Mouse (Mus musculus) CD4-positive, CD25-positive, alpha-beta regulatory T cell, adult 2 months (primary cell): ENCODE data around the gene Dppa5a.
"Not testable (repeated sequence)": the region's sequence is repeated elsewhere in the genome, so short reads cannot be mapped to it uniquely, and the experiment has no call there.

Source experiments
- DNase-seq: peaks from one replicate; pipeline ENCODE4 v3.0.0-alpha.2; 2012; ENCODE audit warnings: low read depth, low spot score

Dppa5a gene

DNA sequence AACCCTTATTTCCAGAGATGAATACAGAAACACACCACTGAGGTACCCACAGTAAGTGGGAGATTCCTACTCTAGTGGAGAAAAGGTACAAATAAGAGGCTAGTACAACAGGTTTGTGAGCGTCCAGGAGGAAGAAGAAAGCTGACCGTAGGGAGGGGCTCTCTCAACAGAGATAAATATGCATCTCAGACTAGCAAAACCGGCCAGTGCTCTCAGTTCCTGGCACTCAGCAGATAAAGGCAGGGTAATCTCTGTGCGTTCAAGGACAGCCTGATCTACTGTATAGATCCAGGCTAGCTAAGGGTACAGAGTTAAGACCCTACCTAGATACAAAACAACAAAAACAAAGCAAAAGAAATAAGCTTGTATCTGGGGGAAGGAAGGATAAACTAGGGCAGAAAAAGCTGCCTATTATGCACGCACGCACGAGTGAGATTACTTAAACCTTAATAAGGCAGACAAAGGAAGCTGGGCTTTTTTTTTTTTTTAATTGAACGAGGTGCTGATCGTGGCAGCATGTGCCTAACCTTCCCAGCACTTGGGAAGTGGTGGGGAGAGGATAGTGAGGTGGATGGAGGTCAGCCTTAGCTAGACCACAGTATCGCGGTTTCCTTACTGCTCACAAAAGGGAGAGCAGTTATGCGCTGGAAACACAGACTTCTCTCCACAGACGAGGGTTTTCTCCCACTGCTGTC, 2.0 kb downstream of the Dppa5a start:
- no peak for DNase-seq

DNA sequence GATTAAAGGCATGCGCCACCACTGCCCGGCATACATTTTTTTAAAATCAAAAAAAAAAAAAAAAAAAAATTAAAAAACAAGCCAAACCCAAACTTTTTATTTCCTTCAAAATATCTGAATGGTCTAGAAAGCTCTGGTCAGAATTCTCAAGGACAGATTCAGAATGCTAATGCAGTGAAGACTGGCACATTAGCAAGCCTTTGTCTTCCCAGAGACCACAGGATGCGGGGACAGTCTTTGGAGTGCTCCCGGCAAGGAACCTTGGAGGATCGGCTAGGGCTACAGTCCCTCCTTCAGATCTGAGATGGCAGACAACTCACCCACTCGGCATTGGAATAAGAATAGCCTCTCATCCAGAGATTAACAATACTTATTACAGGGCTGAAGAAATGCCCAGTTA, 3.3 kb downstream of the Dppa5a start:
- DNase-seq: no peak

DNA sequence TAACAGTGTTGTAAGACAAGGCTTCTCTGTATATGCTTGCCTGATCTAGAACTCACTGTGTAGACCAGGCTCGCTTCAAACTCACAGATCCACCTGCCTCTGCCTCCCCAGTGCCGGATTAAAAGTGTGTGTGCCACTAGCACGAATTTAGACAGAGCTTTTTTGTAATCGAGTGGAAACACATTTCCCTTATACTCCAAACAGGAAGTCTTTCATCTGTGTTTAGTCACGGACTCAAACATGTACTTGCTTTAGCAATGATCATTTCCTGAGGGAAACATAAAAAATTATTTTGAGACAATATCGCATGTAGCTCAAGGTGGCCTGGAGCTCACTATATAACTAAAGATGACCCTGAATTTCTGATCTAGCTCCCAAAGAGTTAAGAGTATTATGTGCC, 4.6 kb downstream of the Dppa5a start:
- no peak for DNase-seq

DNA sequence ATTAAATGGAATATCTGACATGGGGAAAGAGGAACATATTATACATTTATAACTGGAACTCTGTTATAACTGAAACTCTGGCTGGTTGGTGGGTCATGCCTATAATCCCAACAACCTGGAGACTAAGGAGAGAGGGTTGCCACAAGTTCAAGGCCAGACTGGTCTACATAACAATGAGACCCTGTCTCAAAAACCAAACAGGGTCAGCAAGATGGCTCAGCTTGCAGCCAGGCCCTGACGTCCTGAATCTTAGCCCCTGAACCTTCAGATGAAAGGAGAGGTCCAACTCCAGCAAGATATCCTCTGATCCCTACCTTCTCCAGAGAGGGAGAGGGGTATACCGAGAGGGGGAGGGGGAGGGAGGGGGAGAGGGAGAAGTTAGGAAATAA, 7.5 kb downstream of the Dppa5a start:
- no peak for DNase-seq

DNA sequence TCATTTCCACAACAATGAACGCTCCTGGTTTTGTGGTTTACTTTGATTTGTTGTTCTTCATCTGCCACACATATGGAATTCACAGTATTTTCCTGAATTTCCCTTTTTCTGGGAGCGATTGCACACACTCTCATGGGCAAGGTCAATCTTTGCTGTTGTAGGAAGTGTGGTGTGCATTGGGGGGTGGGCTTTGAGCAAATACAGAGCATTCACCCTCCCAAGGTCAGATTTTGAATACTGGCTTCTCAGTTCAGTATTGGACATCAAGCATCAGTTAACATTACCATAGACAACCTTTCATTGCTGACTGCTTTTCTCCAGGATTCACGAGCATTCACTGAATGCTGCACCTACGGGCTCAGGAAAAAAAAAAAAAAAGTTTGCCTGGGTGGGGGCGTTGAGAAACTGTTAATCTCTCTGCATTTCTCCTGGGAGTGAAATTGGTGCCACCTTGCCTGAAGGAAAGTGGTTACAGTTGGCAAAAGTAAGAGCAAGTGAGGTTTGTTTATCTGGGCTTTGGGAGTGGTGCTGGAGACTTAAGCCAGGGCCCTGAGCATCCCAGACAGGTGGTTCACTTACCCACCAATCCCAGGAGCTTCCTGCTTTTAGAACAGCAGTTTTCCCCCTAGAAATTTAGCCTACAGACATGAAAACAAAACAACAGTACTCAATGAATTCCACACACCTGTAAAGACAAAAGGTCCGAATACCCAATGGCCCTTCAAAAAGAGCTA, 8.1 kb downstream of the Dppa5a start:
- no peak for DNase-seq

DNA sequence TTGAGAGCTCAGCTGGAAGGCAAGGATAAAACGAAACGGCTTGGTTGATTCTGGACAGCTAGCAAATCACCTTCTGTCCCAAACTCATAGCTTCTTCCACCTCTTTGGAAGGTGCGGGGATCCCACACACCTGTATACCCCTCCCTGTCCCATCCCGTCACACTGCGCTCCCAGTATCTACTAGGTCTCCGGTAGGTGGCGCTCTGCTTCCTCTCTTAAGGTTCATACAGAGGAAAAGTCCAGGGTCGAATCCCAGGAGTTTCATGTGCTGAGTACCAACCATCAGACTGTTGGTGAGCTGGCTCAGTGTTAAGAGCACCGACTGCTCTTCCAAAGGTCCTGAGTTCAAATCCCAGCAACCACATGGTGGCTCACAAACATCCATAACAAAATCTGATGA, 9.9 kb downstream of the Dppa5a start:
- peak; percentile 76 for DNase-seq

DNA sequence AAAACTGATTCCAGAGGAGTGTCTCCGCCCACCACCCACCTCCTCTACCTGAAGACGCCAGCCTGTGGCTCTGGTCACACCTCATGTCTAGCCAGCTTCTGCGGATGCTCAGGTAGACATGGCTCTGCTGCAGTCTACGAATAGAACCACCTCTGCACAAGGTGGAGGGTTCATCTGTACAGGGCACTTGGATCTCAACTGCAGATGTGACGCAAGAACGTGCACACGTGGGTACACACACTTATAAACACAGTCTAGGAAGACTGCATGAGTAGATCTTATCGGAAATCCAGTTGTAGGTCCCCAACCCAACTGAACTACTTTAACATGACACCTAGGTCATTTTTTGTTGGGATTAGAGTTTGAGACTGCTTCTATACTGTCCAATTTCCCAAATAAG, 12.4 kb downstream of the Dppa5a start, which contains the start of gene Gsta2:
Gene Gsta2, minus strand, starts transcription at position 178 of the 400 bp plus-strand sequence.
- DNase-seq: no peak

DNA sequence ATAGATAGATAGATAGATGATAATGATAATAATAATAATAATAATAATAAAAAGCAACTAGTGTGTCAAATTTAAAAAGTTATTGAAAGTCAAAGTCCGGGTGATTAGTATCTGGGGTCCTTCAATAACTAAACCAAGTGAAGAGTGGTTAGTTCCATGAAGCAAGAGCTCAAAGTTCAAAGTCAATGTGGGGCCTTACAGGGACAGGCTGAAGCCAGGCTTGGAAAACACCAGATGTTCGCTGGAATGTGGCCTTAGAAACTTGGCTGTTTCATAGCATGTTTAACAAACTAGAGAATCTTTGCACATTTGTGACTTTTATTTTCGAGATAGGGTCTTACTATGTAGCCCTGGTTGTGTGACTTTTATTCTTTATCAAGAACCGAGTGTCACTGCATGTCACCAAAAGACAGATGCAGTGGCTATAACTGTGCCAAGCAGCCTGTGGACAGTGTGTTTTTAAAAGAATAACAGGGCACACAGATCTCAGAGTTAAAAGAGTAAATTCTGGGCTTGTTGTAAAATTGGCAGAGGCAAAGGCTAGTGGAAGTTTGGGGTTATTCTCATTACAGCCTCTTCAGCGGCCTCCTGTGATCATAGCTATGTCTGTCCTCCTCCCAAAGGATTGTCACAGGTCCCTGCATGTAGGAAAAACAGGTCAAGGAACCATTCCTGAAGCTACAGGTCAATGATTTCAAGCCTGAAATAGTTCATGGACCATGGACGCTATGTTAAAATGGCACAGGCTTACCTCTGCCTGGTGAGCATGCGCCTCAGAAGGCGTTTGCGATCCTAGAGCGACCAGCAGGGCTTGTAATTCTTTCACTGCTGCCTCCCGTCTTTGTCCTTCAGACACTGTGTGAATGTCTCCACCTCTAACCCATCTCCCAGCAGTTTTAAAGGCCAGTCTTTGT, 13.1 kb downstream of the Dppa5a start:
- DNase-seq: no peak

DNA sequence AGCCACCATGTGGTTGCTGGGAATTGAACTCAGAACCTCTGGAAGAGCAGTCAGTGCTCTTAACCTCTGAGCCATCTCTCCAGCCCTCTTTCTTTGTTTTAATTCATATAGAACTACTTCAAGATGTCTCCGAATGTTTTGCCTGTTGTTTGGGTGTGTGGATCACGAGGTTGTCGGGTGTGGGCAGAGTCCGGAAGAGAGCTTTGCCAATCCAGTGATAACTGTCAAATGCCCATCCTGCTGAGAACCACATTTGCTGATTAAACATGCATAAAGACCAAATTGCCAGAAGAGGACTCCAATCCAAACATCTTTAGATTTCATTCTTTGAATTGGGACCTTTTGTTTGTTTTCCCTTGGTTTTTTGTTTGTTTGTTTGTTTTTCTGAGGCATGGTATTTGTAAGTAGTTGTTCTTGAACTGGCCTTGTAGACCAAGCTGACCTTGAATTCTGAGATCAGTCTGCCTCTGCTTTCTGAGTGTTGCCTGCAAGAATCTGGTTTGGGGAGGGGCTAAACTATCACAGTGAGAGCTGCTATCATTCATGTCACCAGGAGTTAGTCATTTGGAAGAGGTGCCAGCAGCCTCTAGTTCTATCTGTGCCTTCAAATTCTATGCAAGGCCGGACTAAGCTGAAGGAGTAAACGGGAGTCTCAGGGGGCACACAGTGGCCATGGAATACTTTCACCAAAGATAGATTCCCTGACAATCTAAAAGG, 16.3 kb downstream of the Dppa5a start:
- no peak for DNase-seq

DNA sequence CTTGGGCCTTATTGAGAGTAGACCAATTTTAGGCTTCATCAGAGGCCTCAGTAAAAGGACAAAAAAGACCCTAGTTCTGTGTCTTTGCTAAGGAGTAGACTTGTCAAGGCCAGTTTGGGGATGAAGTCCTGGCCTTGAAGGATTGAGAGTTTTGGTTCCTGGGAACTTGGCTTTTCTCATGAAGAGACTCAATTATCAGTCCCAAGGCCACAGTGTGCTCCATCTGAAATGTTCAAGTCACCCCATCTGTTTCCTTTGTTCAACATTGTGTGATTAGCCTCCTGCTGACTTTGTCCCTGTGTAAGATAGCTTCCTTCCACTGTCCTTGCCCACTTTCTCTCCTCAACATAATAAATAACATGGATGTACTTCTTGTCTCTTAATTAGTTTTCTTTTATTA, 18.0 kb downstream of the Dppa5a start:
- not testable (repeated sequence) for DNase-seq

DNA sequence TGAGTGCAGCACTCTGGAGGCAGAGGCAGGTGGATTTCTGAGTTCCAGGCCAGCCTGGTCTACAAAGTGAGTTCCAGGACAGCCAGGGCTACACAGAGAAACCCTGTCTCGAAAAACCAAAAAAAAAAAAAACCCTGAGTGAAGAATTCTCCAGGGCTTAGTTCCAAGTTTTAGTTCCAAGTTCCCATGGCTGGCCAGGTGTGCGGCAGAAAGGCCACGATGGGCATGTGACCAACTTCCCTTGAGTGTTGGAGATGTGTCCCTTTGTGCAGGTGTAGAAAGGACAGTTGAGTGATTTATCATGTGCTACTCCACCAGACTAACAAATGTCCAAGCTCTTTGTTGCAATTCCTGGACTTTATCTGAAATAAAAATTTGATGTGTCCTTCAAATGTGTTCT, 18.8 kb downstream of the Dppa5a start:
- not testable (repeated sequence) for DNase-seq

DNA sequence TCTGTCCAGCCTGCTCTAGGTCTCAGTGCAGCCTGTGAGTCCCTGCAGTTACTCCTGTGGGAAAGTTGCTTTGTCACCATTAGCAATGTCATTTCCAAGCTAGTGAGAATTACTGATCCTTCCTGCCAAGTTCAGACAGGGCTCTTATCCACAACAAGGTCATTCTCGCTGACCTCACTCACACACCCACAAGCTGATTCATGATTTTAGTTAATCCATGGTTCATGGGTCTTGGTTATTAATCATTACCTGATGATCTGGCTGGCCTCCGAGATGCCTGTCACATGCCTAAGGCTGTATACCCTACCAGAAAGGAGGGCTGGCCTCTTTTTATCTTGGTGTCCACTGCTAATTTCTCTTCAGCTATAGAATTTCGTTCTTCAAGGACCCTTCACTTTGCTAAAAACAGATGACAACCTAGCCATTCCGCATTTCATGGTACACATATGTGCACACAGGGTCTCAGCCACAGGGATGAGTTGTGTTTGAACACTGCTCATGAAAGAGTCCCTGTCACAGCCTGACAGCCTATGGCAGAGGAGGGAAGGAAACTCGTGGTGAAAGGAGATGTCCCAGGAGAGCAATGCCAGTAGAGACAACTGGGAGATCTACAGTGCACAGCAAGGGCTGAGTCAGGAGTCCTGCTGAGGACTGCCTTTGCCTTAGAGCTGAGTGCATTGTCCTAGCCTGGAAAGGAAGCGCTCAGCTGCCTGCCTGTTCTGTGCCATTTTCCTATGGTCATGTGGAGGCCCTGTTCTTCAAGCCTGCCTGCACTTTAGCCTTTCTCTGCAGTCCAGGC, 19.6 kb downstream of the Dppa5a start:
- not testable (repeated sequence) for DNase-seq

DNA sequence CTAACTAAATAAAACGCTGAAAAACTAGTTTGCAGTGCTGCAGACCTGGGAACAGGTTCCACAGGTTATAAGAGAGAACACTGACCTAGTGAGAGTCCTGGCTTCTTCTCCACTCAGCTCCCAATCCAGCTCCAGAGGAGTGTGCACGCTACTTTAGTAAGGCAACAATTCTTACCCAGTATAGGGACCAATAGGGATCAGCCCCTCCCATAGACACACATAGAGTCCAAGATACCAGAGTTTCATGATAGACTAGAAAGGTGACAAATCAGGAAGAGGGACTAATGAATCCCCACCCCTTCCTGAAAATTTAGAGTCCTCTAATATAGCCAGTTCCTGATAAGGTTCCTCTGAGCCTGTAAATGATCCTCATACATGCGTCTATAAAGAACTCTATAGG, 21.0 kb downstream of the Dppa5a start:
- no peak for DNase-seq

DNA sequence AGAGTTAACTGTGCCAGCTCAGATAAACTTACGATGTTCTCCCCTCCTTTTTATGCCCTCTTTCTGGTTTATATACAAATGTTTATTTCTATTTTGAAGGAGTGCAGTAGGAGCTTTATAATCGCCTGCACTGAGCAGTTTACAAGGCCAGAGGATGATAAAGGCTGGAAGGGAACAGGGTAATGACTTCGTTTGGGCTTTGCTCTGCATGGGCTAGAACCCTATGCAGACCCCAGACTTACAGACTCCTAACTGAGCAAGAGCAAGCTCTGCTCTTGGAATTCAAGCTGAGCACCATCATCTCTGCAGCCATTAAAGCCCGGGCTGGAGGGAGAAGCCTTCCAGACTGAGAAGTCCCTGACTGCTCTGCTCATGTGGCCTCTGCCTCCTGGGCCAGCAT, 22.7 kb downstream of the Dppa5a start:
- not testable (repeated sequence) for DNase-seq

DNA sequence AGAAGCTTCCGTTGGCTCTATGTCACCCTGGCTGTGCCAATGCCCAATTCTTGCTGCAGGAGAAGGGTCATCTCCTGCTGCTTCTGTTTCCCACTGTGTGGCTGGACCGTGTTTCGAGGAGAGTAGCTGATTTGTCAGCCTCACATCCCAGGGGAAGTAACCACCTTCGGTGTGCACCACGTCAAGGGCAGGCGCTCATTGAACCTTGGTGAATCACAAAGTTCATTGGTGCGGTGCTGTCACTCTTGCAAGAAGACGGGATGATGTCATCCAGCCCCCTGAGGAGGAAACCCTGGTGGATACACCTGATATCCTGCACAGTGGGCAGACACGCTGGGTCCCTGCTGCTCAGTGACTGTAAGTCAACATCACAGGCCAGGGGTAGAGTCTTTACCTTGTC, 24.9 kb downstream of the Dppa5a start:
- DNase-seq: not testable (repeated sequence)

DNA sequence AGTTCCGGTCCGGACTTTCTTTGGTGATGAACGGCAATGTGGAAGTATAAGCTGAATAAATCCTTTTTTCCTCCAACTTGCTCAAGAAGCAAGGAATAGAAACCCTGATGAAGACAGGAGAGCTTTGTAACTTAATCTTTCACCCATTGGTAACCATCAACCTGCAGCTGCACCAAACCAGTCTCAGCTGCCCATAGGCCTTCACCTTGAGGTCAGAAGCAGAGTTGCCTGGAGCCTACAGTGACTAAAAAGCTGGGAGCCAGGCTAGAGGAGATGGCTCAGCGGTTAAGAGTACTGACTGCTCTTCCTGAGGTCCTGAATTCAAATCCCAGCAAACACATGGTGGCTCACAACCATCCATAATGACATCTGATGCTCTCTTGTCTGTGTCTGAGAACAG, 25.5 kb downstream of the Dppa5a start:
- not testable (repeated sequence) for DNase-seq

DNA sequence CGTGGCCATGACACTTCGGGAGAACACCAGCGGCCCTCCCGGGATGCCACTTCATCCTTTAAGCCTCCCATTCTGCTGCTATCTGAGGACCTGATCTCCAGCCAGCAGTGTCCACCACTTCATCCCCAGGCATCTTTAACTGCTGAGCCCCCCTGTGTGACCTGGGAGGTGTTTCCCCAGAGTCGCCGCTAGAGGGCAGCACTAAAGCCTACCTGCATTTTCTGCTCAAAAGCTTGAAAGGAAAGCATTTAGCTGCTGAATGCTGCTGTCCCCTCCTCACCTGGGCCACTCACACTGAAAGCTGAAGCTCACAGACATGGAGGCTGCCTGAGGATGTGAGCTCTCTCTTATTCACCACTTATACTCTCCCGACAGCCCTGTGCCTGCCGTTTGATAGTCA, 27.7 kb downstream of the Dppa5a start:
- peak; percentile 58 for DNase-seq

DNA sequence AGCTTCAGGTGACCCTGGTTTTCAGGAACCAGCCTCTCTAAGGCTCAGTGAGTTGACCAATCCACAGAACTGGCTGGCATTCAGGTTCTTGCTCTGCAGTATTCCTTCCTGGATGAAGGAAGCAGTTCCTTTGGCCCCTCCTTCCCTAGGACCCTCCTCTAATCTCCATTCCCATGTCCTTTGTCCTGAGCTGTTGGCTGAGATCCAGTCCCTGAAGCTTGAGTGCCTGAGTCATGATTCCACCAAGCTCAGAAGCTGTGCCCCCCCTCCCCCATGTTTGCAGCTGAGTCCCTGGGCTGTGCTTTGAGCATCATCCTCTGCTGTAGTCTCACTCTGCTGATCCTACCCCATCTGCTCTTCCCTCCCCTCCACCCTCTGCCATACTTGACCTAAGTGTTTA, 30.9 kb downstream of the Dppa5a start:
- DNase-seq: not testable (repeated sequence)

DNA sequence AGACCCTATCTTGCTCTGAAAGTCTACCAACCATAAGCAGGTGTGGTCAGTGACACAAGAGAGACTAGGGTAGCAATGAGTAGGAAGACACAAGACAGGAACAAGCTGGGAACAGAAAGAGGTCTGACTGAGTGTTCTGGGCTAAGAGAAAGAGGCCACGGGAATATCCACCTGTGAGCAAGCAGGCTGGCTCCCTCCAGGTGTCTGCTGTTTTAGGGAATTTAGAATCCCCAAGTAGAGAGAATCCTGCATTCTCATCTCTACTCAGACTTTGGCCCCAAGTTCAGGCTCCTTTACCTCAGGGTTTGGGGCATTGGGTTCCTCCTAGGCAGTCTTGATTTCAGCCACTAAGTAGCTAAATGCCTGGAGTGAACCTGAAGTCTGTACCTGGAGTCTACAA, 40.7 kb downstream of the Dppa5a start, which contains the start of gene Omt2b:
Gene Omt2b, plus strand, starts transcription at position 301 of the 400 bp plus-strand sequence.
- DNase-seq: not testable (repeated sequence)

DNA sequence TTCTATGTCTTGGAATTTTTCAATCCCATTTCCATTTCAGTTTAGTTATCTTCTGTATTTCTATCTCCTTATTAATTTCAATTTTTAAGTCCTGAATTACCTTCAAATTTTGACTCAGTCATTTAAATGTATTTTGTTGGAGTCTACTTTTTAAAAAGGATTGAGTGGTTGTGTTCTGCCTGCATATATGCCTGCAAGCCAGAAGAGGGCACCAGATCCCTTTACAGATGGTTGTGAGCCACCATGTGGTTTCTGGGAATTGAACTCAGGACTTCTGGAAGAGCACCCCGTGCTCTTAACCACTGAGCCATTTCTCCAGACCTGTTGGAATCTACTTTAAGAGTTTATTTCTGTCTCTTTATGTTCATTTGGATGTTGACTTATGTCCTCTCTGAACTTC, 48.5 kb downstream of the Dppa5a start:
- DNase-seq: peak; percentile 20
